Mouse (Mus musculus) layer of hippocampus, postnatal 14 days (tissue): ENCODE measurements at regions not wholly inside any gene's neighbourhood (a gene's known extent, or its start where the extent isn't known, plus 50 kb on each side); places are given as distances from the start of the nearest gene placed in this dataset.
"Not testable (repeated sequence)": the region's sequence is repeated elsewhere in the genome, so short reads cannot be mapped to it uniquely, and the experiment has no call there.

Experiments used
- DNase-seq, 2 experiments: peaks; one replicate each; pipeline ENCODE4 v3.0.0; 2021 to 2022; ENCODE audit warnings: low spot score in 2 of 2, mixed read lengths in 1 of 2

- no peak for DNase-seq
Observed at GRCm38 (mm10) chr7:73250593-73250992, 124.7 kb upstream of the Rgma start.

- no peak for DNase-seq
Observed at GRCm38 (mm10) chr7:73251187-73251740, 124.0 kb upstream of the Rgma start.

GRCm38 (mm10) chr7:73254972-73255371 lies 120.3 kb upstream of the Rgma start:
- DNase-seq, result not testable (repeated sequence)

- no peak for DNase-seq
Observed at GRCm38 (mm10) chr7:73260140-73260539, 115.2 kb upstream of the Rgma start.

- DNase-seq, result no peak
Observed at GRCm38 (mm10) chr7:73261750-73262149, 113.6 kb upstream of the Rgma start.

GRCm38 (mm10) chr7:73262526-73262925 lies 112.8 kb upstream of the Rgma start:
- no peak for DNase-seq

- DNase-seq, result no peak
Observed at GRCm38 (mm10) chr7:73269626-73270025, 105.7 kb upstream of the Rgma start.

- no peak for DNase-seq
Observed at GRCm38 (mm10) chr7:73272787-73273186, 102.5 kb upstream of the Rgma start.

GRCm38 (mm10) chr7:73275814-73276271 lies 99.5 kb upstream of the Rgma start:
- DNase-seq, result no peak

GRCm38 (mm10) chr7:73278616-73279015 lies 96.7 kb upstream of the Rgma start:
- no peak for DNase-seq

- no peak for DNase-seq
Observed at GRCm38 (mm10) chr7:73279936-73280445, 95.3 kb upstream of the Rgma start.

- DNase-seq, result no peak
Observed at GRCm38 (mm10) chr7:73286244-73286643, 89.1 kb upstream of the Rgma start.

GRCm38 (mm10) chr7:73293337-73293736 lies 82.0 kb upstream of the Rgma start:
- no peak for DNase-seq

- DNase-seq, result no peak
Observed at GRCm38 (mm10) chr7:73294399-73294798, 80.9 kb upstream of the Rgma start.

GRCm38 (mm10) chr7:73302501-73302900 lies 72.8 kb upstream of the Rgma start:
- DNase-seq, result peak in 1 of 2 experiments; percentile 24

GRCm38 (mm10) chr7:73303818-73304217 lies 71.5 kb upstream of the Rgma start:
- no peak for DNase-seq

GRCm38 (mm10) chr7:73304799-73305198 lies 70.5 kb upstream of the Rgma start:
- no peak for DNase-seq

GRCm38 (mm10) chr7:73305286-73305975 lies 69.9 kb upstream of the Rgma start:
- DNase-seq, result no peak

GRCm38 (mm10) chr7:73306296-73306695 lies 69.0 kb upstream of the Rgma start:
- DNase-seq, result no peak

- no peak for DNase-seq
Observed at GRCm38 (mm10) chr7:73306728-73307127, 68.6 kb upstream of the Rgma start.

- no peak for DNase-seq
Observed at GRCm38 (mm10) chr7:73307586-73308490, 67.5 kb upstream of the Rgma start.

GRCm38 (mm10) chr7:73308981-73309380 lies 66.3 kb upstream of the Rgma start:
- DNase-seq, result no peak
